Mouse (Mus musculus) stomach, postnatal 0 days (tissue): Measurements from ENCODE around the gene Tpst1.

ENCODE experiments used
- CTCF ChIP-seq: IDR thresholded peaks from 2 replicates; pipeline ENCODE4 v1.5.1; 2016; ENCODE audit warnings: antibody characterized with exemption, low read depth, mild to moderate bottlenecking, moderate library complexity
- EP300 ChIP-seq: optimal IDR thresholded peaks from 2 replicates; pipeline ENCODE3; 2016; ENCODE audit warnings: antibody characterized with exemption

GRCm38 (mm10) chr5:130031410-130032390 lies 41.4 kb upstream of the Tpst1 start:
- TF ChIP-seq CTCF: no peak
- TF ChIP-seq EP300: no peak
